Mouse (Mus musculus): ENCODE data around the gene Mfng.

Gene Mfng

GRCm38 (mm10) chr15:78788042-78788441 is 14.8 kb upstream of the Mfng start:
- in situ Hi-C loops (cut with MboI; ENCODE audit: low sequenced_read_pairs) = no loop called here

- in situ Hi-C loops (cut with MboI; ENCODE audit: low sequenced_read_pairs) = no loop called here
These were observed 14.1 kb upstream of the Mfng start for GRCm38 (mm10) chr15:78787287-78787856.

- in situ Hi-C loops (cut with MboI; ENCODE audit: low sequenced_read_pairs) = no loop called here
These were observed 13.1 kb upstream of the Mfng start for GRCm38 (mm10) chr15:78786411-78786818.

GRCm38 (mm10) chr15:78785961-78786360 is 12.7 kb upstream of the Mfng start:
- in situ Hi-C loops (cut with MboI; ENCODE audit: low sequenced_read_pairs) = no loop called here

GRCm38 (mm10) chr15:78785258-78785657 is 12.0 kb upstream of the Mfng start:
- in situ Hi-C loops (cut with MboI; ENCODE audit: low sequenced_read_pairs) = no loop called here

- in situ Hi-C loops (cut with MboI; ENCODE audit: low sequenced_read_pairs) = no loop called here
These were observed 11.2 kb upstream of the Mfng start for GRCm38 (mm10) chr15:78784520-78784919.

GRCm38 (mm10) chr15:78782348-78783103 is 9.3 kb upstream of the Mfng start:
- in situ Hi-C loops (cut with MboI; ENCODE audit: low sequenced_read_pairs) = no loop called here

GRCm38 (mm10) chr15:78780908-78781307 is 7.6 kb upstream of the Mfng start:
- in situ Hi-C loops (cut with MboI; ENCODE audit: low sequenced_read_pairs) = no loop called here

- in situ Hi-C loops (cut with MboI; ENCODE audit: low sequenced_read_pairs) = no loop called here
These were observed 7.1 kb upstream of the Mfng start for GRCm38 (mm10) chr15:78780359-78780758.

GRCm38 (mm10) chr15:78779690-78780089 is 6.4 kb upstream of the Mfng start:
- in situ Hi-C loops (cut with MboI; ENCODE audit: low sequenced_read_pairs) = no loop called here

- in situ Hi-C loops (cut with MboI; ENCODE audit: low sequenced_read_pairs) = no loop called here
These were observed 6.0 kb upstream of the Mfng start for GRCm38 (mm10) chr15:78779253-78779652.

GRCm38 (mm10) chr15:78778077-78778870 is 5.0 kb upstream of the Mfng start:
- in situ Hi-C loops (cut with MboI; ENCODE audit: low sequenced_read_pairs) = no loop called here

- in situ Hi-C loops (cut with MboI; ENCODE audit: low sequenced_read_pairs) = no loop called here
These were observed 419 bp downstream of the Mfng start for GRCm38 (mm10) chr15:78772856-78773255.

- in situ Hi-C loops (cut with MboI; ENCODE audit: low sequenced_read_pairs) = no loop called here
These were observed 909 bp downstream of the Mfng start for GRCm38 (mm10) chr15:78772368-78772763.

- in situ Hi-C loops (cut with MboI; ENCODE audit: low sequenced_read_pairs) = no loop called here
These were observed 1.5 kb downstream of the Mfng start for GRCm38 (mm10) chr15:78771531-78772367.

- in situ Hi-C loops (cut with MboI; ENCODE audit: low sequenced_read_pairs) = no loop called here
These were observed 2.3 kb downstream of the Mfng start for GRCm38 (mm10) chr15:78770983-78771355.

GRCm38 (mm10) chr15:78770234-78770982 is 2.9 kb downstream of the Mfng start:
- in situ Hi-C loops (cut with MboI; ENCODE audit: low sequenced_read_pairs) = no loop called here

GRCm38 (mm10) chr15:78769064-78769463 is 4.2 kb downstream of the Mfng start:
- in situ Hi-C loops (cut with MboI; ENCODE audit: low sequenced_read_pairs) = no loop called here

- in situ Hi-C loops (cut with MboI; ENCODE audit: low sequenced_read_pairs) = no loop called here
These were observed 9.6 kb downstream of the Mfng start for GRCm38 (mm10) chr15:78763704-78764103.

- in situ Hi-C loops (cut with MboI; ENCODE audit: low sequenced_read_pairs) = no loop called here
These were observed 10.1 kb downstream of the Mfng start for GRCm38 (mm10) chr15:78763210-78763609.
